Mouse (Mus musculus): Measurements from ENCODE around the gene Olfr465-ps1.

DNA sequence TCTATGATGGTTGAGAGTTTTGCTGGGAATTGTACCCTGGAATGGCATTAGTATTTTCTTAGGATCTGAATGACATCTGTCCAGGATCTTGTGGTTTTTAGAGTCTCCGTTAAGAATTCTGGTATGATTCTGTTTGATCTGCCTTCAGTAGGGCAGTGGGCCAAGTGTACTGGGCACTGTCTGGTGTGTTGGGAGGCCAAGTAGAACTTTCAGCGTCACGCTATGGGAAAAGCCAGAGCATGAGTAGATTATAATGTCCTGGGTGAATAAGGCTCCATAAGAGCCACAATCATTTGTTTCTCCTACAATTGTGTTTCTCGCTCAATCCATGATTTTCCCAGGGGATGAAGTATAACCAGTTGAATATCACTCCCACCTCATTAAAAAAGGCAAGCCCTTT, at the start of gene Olfr465-ps1:
- TF ChIP-seq POLR2A (IDR thresholded peaks at IDR 0.05; ENCODE audit: low read depth, low read length) (no peak), CTCF (conservative IDR thresholded peaks at IDR 0.05; ENCODE audit: insufficient read depth, insufficient read length, low read depth, low read length) (no peak)

All from kidney, adult 2 months (tissue).